Mouse (Mus musculus): ENCODE measurements around the gene Pfn2. TPM values are rescaled to one million over a fixed set of nuclear protein-coding genes. Genes with fewer than 3 reads are reported as not detected.

Pfn2 gene
- polyA plus RNA-seq (2017; shearing (Covaris generic)), result 4.1 TPM

DNA sequence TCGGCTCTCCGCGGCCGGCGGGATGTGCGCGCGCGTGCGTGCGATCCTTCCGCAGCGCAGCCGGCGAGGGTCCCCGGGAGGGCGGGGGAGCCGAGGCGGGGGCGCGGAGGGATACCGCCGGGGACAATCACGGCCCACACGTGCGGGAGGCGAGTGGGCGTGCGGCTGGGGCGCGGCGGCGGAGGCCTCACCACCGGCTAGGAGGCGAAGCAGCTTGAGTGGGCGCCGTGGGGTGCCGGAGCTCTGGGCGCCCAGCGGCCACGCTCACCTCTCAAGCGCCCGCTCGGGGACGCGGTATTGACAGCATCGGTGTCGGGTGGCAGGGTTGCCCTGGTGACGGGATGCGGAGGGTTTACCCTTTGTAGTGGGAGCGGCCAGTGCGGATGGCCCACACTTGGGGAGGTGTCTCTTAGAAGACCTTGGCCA is at the start of gene Pfn2:
Gene Pfn2 (minus strand): TSS at position 320 of the 426 bp plus-strand sequence.

Other genes starting within 250 kb of the Pfn2 start
- 42.2 TPM for gene Commd2, start 196.4 kb downstream of the Pfn2 start, polyA plus RNA-seq (2017; shearing (Covaris generic))
- gene Ankub1, start 155.3 kb downstream of the Pfn2 start, polyA plus RNA-seq (2017; shearing (Covaris generic)), result not detected
- 50.8 TPM for gene Rnf13, start 112.0 kb downstream of the Pfn2 start, polyA plus RNA-seq (2017; shearing (Covaris generic))

All from naive thymus-derived CD4-positive, alpha-beta T cell, adult 5 months (primary cell).